Mouse (Mus musculus): ENCODE measurements around the gene Adipor1. TPM values are rescaled to one million over a fixed set of nuclear protein-coding genes. Genes with fewer than 3 reads are reported as not detected.
A peak's percentile ranks its signal among the peaks of the same experiment; 100 is the strongest.

Adipor1 gene
- total and polyA plus RNA-seq, 2 experiments from 2014 or later, result 123 to 210 TPM

DNA sequence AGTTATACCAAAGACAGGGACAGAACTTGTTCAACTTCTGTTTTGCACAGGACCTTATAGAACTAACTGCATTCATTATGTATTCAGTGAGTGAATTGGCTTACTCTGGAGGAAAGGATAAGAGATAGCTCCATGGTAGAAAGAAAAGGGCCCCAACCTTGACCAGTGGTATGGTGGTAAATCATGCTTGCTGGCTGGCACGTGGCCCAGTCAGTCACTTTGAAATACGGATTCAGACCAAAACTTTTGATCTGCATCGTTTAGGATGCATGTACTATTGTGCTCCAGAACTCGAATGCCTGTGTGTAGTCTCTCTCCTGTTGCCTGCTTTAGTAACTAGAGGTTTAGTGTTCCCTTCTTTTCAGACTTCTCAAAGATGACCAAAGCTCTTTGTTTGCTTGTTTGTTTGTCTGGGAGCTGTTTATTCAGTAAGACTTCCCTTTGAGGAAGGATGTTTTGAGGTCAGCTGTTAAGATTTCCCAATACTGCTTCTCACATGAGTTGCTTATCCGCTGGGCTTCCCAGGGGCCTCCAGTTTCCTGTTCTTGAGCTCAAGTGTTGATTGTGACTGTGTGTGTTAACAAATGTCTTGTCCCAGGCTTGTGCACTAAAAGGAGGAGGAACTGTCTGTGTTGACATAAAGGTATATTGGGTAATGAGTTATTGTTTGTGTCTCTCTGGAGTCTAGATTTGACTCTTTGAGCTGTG lies 4.7 kb downstream of the Adipor1 start:
- Histone ChIP-seq H3K4me2 (ENCODE audit: low read depth, low read length) (peak overlapping the region; percentile 4), H3K9me3 (replicated peaks; ENCODE audit: control insufficient read depth, low read length) (no peaks in the 10 kb centered on the region), H3K4me1 (ENCODE audit: control insufficient read depth, insufficient read depth) (peaks cover 38% of the 10 kb centered on the region), H3K4me3 (ENCODE audit: low read depth, low read length) (no peak overlapping the region), H3K36me3 (replicated peaks; ENCODE audit: control insufficient read depth, insufficient read depth, low read length) (peaks cover 29% of the 10 kb centered on the region), H3K27me3 (ENCODE audit: control insufficient read depth, insufficient read depth, low read length) (no peaks in the 10 kb centered on the region), H3K9ac (replicated peaks; ENCODE audit: low read depth, low read length) (no peak overlapping the region), H3K27ac (ENCODE audit: low read depth) (peak overlapping the region; percentile 71)
- no peak for ATAC-seq (ENCODE audit: insufficient read depth, low read depth)
- peak; percentile 57 for DNase-seq (ENCODE audit: low spot score)
- WGBS, result 42% methylated on average over 5 of the region's 5 CpGs
- TF ChIP-seq EP300 (IDR thresholded peaks at IDR 0.05; ENCODE audit: low read depth), result no peak
- TF ChIP-seq CTCF (IDR thresholded peaks at IDR 0.05; ENCODE audit: low read depth), result no peak

DNA sequence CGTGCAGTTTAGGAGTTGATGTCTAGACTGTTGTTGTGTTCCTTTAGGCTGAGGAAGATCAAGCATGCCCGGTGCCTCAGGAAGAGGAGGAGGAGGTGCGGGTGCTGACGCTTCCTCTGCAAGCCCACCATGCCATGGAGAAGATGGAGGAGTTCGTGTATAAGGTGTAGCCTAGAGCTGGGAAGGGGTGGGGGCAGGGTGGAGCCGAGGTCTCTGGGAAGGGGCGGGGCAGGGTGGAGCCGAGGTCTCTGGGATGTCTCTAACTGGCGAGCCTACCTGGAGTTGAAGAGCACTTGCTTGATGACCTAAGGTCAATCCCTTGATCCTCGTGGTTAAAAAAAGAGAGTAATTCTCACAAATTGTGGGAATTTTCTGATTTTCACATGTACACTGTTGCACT lies 8.7 kb downstream of the Adipor1 start:
- H3K27ac ChIP-seq (ENCODE audit: low read depth), result no peak overlapping the region
- H3K4me2 ChIP-seq (ENCODE audit: low read depth, low read length), result no peak overlapping the region
- TF ChIP-seq EP300 (IDR thresholded peaks at IDR 0.05; ENCODE audit: low read depth) (no peak), CTCF (IDR thresholded peaks at IDR 0.05; ENCODE audit: low read depth) (no peak)
- peaks cover 64% of the 10 kb centered on the region for H3K36me3 ChIP-seq (replicated peaks; ENCODE audit: control insufficient read depth, insufficient read depth, low read length)
- no peaks in the 10 kb centered on the region for H3K27me3 ChIP-seq (ENCODE audit: control insufficient read depth, insufficient read depth, low read length)
- ATAC-seq (ENCODE audit: insufficient read depth, low read depth) (no peak), DNase-seq (ENCODE audit: low spot score) (no peak)
- H3K9me3 ChIP-seq (replicated peaks; ENCODE audit: control insufficient read depth, low read length), result no peaks in the 10 kb centered on the region
- H3K9ac ChIP-seq (replicated peaks; ENCODE audit: low read depth, low read length), result no peak overlapping the region
- H3K4me3 ChIP-seq (ENCODE audit: low read depth, low read length), result no peak overlapping the region
- WGBS, result 66% methylated on average over 10 of the region's 10 CpGs
- peaks cover 15% of the 10 kb centered on the region for H3K4me1 ChIP-seq (ENCODE audit: control insufficient read depth, insufficient read depth)

DNA sequence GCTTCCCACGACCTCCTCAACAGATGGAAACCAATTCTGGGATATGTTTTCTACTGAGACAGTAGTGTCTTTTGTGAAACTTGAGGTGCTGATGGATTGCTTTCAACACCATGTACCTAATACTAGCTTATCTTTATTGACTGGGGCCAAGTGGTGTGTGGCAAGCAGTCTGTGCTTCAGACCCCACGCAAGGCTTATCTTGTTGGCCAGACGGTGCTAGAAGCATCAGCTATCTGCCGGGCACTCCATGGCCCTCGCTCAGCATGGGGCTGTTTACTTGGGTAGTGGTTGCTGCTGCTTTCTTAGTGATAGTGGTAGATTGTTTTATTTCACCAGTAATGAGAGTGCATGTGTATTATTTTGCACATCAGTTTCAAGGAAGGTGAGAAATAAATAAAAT lies 11.1 kb downstream of the Adipor1 start:
- no peaks in the 10 kb centered on the region for H3K9me3 ChIP-seq (replicated peaks; ENCODE audit: control insufficient read depth, low read length)
- WGBS, result 27% methylated on average over 5 of the region's 5 CpGs

DNA sequence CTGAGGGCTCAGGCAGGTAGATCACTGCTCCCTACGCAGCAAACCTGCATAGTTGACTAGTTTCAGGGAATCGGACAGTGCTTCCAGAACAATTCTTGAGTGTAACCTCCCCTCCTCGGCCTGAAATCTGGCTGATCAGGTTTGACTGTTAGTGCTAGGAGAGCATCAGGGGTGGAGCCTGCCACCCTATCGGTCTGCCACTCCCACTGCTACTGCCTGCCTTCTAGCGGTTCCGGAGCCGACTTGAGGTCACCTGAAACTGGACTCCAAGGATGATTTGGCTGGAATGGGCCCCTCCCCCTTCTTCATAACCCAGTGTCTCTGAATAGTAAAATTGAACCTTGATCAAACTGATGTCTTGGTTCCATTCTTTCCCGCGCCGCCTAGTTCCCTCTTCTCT lies 17.8 kb downstream of the Adipor1 start:
- H3K9me3 ChIP-seq (replicated peaks; ENCODE audit: control insufficient read depth, low read length), result no peaks in the 10 kb centered on the region
- DNase-seq (ENCODE audit: low spot score), result no peak
- no peak overlapping the region for H3K27ac ChIP-seq (ENCODE audit: low read depth)
- H3K36me3 ChIP-seq (replicated peaks; ENCODE audit: control insufficient read depth, insufficient read depth, low read length), result peaks cover 51% of the 10 kb centered on the region
- WGBS, result 82% methylated on average over 10 of the region's 10 CpGs
- no peak for ATAC-seq (ENCODE audit: insufficient read depth, low read depth)
- no peak overlapping the region for H3K4me2 ChIP-seq (ENCODE audit: low read depth, low read length)
- TF ChIP-seq EP300 (IDR thresholded peaks at IDR 0.05; ENCODE audit: low read depth) (no peak), CTCF (IDR thresholded peaks at IDR 0.05; ENCODE audit: low read depth) (no peak)
- no peak overlapping the region for H3K9ac ChIP-seq (replicated peaks; ENCODE audit: low read depth, low read length)
- H3K27me3 ChIP-seq (ENCODE audit: control insufficient read depth, insufficient read depth, low read length), result no peaks in the 10 kb centered on the region
- no peak overlapping the region for H3K4me3 ChIP-seq (ENCODE audit: low read depth, low read length)
- H3K4me1 ChIP-seq (ENCODE audit: control insufficient read depth, insufficient read depth), result no peaks in the 10 kb centered on the region

More for the DNA sequence above, 11.1 kb downstream of the Adipor1 start:
- Histone ChIP-seq H3K4me1 (ENCODE audit: control insufficient read depth, insufficient read depth) (no peaks in the 10 kb centered on the region), H3K4me2 (ENCODE audit: low read depth, low read length) (no peak overlapping the region), H3K36me3 (replicated peaks; ENCODE audit: control insufficient read depth, insufficient read depth, low read length) (peaks cover 84% of the 10 kb centered on the region), H3K4me3 (ENCODE audit: low read depth, low read length) (no peak overlapping the region), H3K9ac (replicated peaks; ENCODE audit: low read depth, low read length) (no peak overlapping the region), H3K27ac (ENCODE audit: low read depth) (no peak overlapping the region), H3K27me3 (ENCODE audit: control insufficient read depth, insufficient read depth, low read length) (no peaks in the 10 kb centered on the region)
- no peak for ATAC-seq (ENCODE audit: insufficient read depth, low read depth)
- DNase-seq (ENCODE audit: low spot score), result no peak
- TF ChIP-seq CTCF (IDR thresholded peaks at IDR 0.05; ENCODE audit: low read depth) (no peak), EP300 (IDR thresholded peaks at IDR 0.05; ENCODE audit: low read depth) (no peak)

DNA sequence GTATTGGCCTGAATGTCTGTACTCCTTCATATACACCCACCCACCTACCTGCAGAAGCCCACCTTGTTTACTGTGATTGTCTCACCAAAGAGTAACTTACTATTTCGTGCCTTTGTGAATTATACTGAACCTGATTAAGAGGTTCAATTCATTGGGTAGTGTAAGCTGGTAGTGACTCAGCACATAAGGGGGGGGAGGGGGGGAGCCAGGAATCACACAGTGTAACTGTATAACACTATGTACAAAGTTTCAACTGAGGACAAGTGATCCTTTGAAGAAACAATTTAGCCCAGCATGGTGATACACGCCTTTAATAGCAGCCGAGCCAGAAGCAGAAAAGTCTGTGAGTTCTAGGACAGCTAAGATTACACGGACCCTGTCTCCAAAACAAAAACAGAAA lies 18.3 kb downstream of the Adipor1 start:
- 86% methylated on average over 4 of the region's 4 CpGs for WGBS
- Histone ChIP-seq H3K36me3 (replicated peaks; ENCODE audit: control insufficient read depth, insufficient read depth, low read length) (peaks cover 46% of the 10 kb centered on the region), H3K27ac (ENCODE audit: low read depth) (no peak overlapping the region)

DNA sequence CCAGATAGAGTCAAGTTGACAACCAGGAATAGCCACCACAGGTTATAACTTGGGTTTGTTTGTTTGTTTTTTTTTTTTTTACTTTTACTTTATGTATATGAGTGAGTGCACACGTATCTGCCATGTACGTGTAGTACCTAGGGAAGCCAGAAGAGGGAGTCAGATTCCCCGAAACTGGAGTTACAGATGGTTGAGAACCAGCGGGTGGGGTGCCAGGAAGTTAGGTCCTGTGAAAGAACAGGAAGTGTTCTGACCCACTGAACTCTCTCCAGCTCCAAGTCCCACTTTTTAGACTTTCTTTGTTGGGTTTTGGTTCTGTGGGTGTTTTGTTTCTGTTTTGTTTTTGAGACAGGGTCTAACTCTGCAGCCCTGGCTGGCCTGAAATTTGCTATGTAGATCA lies 20.2 kb downstream of the Adipor1 start:
- WGBS, result 36% methylated on average over 4 of the region's 4 CpGs
- H3K9ac ChIP-seq (replicated peaks; ENCODE audit: low read depth, low read length), result no peak overlapping the region
- TF ChIP-seq CTCF (IDR thresholded peaks at IDR 0.05; ENCODE audit: low read depth) (peak; percentile 28; the same call in 1 of the 2 replicates), EP300 (IDR thresholded peaks at IDR 0.05; ENCODE audit: low read depth) (no peak)
- H3K27me3 ChIP-seq (ENCODE audit: control insufficient read depth, insufficient read depth, low read length), result no peaks in the 10 kb centered on the region
- ATAC-seq (ENCODE audit: insufficient read depth, low read depth), result no peak
- no peak for DNase-seq (ENCODE audit: low spot score)
- H3K4me2 ChIP-seq (ENCODE audit: low read depth, low read length), result no peak overlapping the region
- no peak overlapping the region for H3K27ac ChIP-seq (ENCODE audit: low read depth)
- H3K36me3 ChIP-seq (replicated peaks; ENCODE audit: control insufficient read depth, insufficient read depth, low read length), result peaks cover 28% of the 10 kb centered on the region
- H3K4me1 ChIP-seq (ENCODE audit: control insufficient read depth, insufficient read depth), result no peaks in the 10 kb centered on the region
- no peak overlapping the region for H3K4me3 ChIP-seq (ENCODE audit: low read depth, low read length)
- no peaks in the 10 kb centered on the region for H3K9me3 ChIP-seq (replicated peaks; ENCODE audit: control insufficient read depth, low read length)

More for the DNA sequence above, 18.3 kb downstream of the Adipor1 start:
- Histone ChIP-seq H3K27me3 (ENCODE audit: control insufficient read depth, insufficient read depth, low read length) (no peaks in the 10 kb centered on the region), H3K9ac (replicated peaks; ENCODE audit: low read depth, low read length) (no peak overlapping the region), H3K4me2 (ENCODE audit: low read depth, low read length) (no peak overlapping the region), H3K4me3 (ENCODE audit: low read depth, low read length) (no peak overlapping the region), H3K4me1 (ENCODE audit: control insufficient read depth, insufficient read depth) (no peaks in the 10 kb centered on the region), H3K9me3 (replicated peaks; ENCODE audit: control insufficient read depth, low read length) (no peaks in the 10 kb centered on the region)
- no peak for TF ChIP-seq EP300 (IDR thresholded peaks at IDR 0.05; ENCODE audit: low read depth)
- TF ChIP-seq CTCF (IDR thresholded peaks at IDR 0.05; ENCODE audit: low read depth), result no peak
- DNase-seq (ENCODE audit: low spot score) (no peak), ATAC-seq (ENCODE audit: insufficient read depth, low read depth) (no peak)
